Mouse (Mus musculus): Measurements from ENCODE around the gene Zbtb6. TPM values are rescaled to one million over a fixed set of nuclear protein-coding genes. Genes with fewer than 3 reads are reported as not detected.

Gene Zbtb6
- 23.8 TPM for polyA plus RNA-seq (2014; fragmentation: Illumina TruSeq; extraction: RNeasy Lipid Tissue Mini Kit (QIAGEN cat#74804); ENCODE audit: low read depth, low replicate concordance)

GRCm38 (mm10) chr2:37442611-37443591 lies at the start of gene Zbtb6, which contains the start of the genes Zbtb26 and Rabgap1:
Zbtb6 (minus strand) TSS chr2:37443171.
Zbtb26 (minus strand) TSS chr2:37443135.
Rabgap1 (plus strand) TSS chr2:37443279.

GRCm38 (mm10) chr2:37422306-37423304 lies 20.4 kb downstream of the Zbtb6 start, which contains the start of gene Rc3h2:
Rc3h2 (minus strand) TSS chr2:37422903.

Other genes with a start within 250 kb of the Zbtb6 start
- gene Olfr366, start 231.6 kb downstream of the Zbtb6 start, polyA plus RNA-seq (2014; fragmentation: Illumina TruSeq; extraction: RNeasy Lipid Tissue Mini Kit (QIAGEN cat#74804); ENCODE audit: low read depth, low replicate concordance): not detected
- gene Olfr368, start 116.7 kb downstream of the Zbtb6 start, polyA plus RNA-seq (2014; fragmentation: Illumina TruSeq; extraction: RNeasy Lipid Tissue Mini Kit (QIAGEN cat#74804); ENCODE audit: low read depth, low replicate concordance): not detected
- 62.8 TPM for gene Pdcl, start 83.8 kb downstream of the Zbtb6 start, polyA plus RNA-seq (2014; fragmentation: Illumina TruSeq; extraction: RNeasy Lipid Tissue Mini Kit (QIAGEN cat#74804); ENCODE audit: low read depth, low replicate concordance)
- gene Rc3h2, start 20.3 kb downstream of the Zbtb6 start, polyA plus RNA-seq (2014; fragmentation: Illumina TruSeq; extraction: RNeasy Lipid Tissue Mini Kit (QIAGEN cat#74804); ENCODE audit: low read depth, low replicate concordance): 32.7 TPM
- gene Zbtb26, start within 50 bp of the Zbtb6 start, polyA plus RNA-seq (2014; fragmentation: Illumina TruSeq; extraction: RNeasy Lipid Tissue Mini Kit (QIAGEN cat#74804); ENCODE audit: low read depth, low replicate concordance): 15.8 TPM
- gene Rabgap1, start 108 bp upstream of the Zbtb6 start, polyA plus RNA-seq (2014; fragmentation: Illumina TruSeq; extraction: RNeasy Lipid Tissue Mini Kit (QIAGEN cat#74804); ENCODE audit: low read depth, low replicate concordance): 40.4 TPM
- 0.32 TPM for gene Gpr21, start 73.2 kb upstream of the Zbtb6 start, polyA plus RNA-seq (2014; fragmentation: Illumina TruSeq; extraction: RNeasy Lipid Tissue Mini Kit (QIAGEN cat#74804); ENCODE audit: low read depth, low replicate concordance)